Mouse (Mus musculus) myocyte (in vitro differentiated cells): Measurements from ENCODE around the gene Hdac9. TPM values are rescaled to one million over a fixed set of nuclear protein-coding genes. Genes with fewer than 3 reads are reported as not detected.

Experiments used
- H3K27me3 ChIP-seq: one replicate; pipeline ENCODE4 v1.6.1; 2011; ENCODE audit not compliant: control insufficient read depth, insufficient read depth, insufficient read length
- H3K36me3 ChIP-seq: one replicate; pipeline ENCODE4 v1.6.1; 2011; ENCODE audit not compliant: control insufficient read depth, insufficient read depth
- H3K4me2 ChIP-seq: one replicate; pipeline ENCODE4 v1.6.1; 2011; ENCODE audit warnings: low read depth, control low read depth
- H3K4me3 ChIP-seq: one replicate; pipeline ENCODE4 v1.5.1; 2011; ENCODE audit warnings: mild to moderate bottlenecking, control low read depth, moderate library complexity
- H3K79me2 ChIP-seq: one replicate; pipeline ENCODE4 v1.6.1; 2011; ENCODE audit not compliant: control insufficient read depth, insufficient read depth
- H3ac ChIP-seq: one replicate; pipeline ENCODE4 v1.6.1; 2011; ENCODE audit not compliant: control insufficient read depth, insufficient read length
- CEBPB ChIP-seq: IDR thresholded peaks from 2 replicates; pipeline ENCODE4 v1.6.1; 2011; ENCODE audit warnings: mild to moderate bottlenecking, moderate library complexity; ENCODE audit not compliant: poor library complexity, insufficient read depth, severe bottlenecking
- E2F4 ChIP-seq: IDR thresholded peaks from one replicate; pipeline ENCODE4 v1.6.1; 2011; ENCODE audit warnings: mild to moderate bottlenecking, control low read depth, moderate library complexity; ENCODE audit not compliant: insufficient read depth
- MAX ChIP-seq: IDR thresholded peaks from one replicate; pipeline ENCODE4 v1.6.1; 2011; ENCODE audit warnings: low read depth, mild to moderate bottlenecking, control low read depth
- MYOD1 ChIP-seq, 3 experiments: IDR thresholded peaks; one replicate each; pipeline ENCODE4 v1.6.1; 2011; ENCODE audit warnings: control low read depth in 2 of 3, low read depth in 2 of 3, mild to moderate bottlenecking in 2 of 3, moderate library complexity in 1 of 3; ENCODE audit not compliant: insufficient read length in 2 of 3, control insufficient read depth in 1 of 3
- MYOG ChIP-seq, 3 experiments: IDR thresholded peaks; one replicate each; pipeline ENCODE4 v1.6.1; 2011; ENCODE audit warnings: control low read depth in 2 of 3, low read depth in 2 of 3, mild to moderate bottlenecking in 2 of 3; ENCODE audit not compliant: insufficient read length in 2 of 3, control insufficient read depth in 1 of 3, insufficient read depth in 1 of 3
- POLR2A ChIP-seq: IDR thresholded peaks from one replicate; pipeline ENCODE4 v1.6.1; 2011; ENCODE audit warnings: low read depth, mild to moderate bottlenecking, control low read depth, moderate library complexity; ENCODE audit not compliant: insufficient read length
- POLR2AphosphoS2 ChIP-seq: IDR thresholded peaks from one replicate; pipeline ENCODE4 v1.6.1; 2011; ENCODE audit warnings: low read depth, control low read depth; ENCODE audit not compliant: insufficient read length
- REST ChIP-seq: IDR thresholded peaks from one replicate; pipeline ENCODE4 v1.6.1; 2011; ENCODE audit warnings: mild to moderate bottlenecking, control low read depth, moderate library complexity; ENCODE audit not compliant: insufficient read depth, insufficient read length
- SRF ChIP-seq: IDR thresholded peaks from one replicate; pipeline ENCODE4 v1.6.1; 2011; ENCODE audit warnings: low read depth; ENCODE audit not compliant: control insufficient read depth, insufficient read length
- TCF12 ChIP-seq: IDR thresholded peaks from one replicate; pipeline ENCODE4 v1.6.1; 2011; ENCODE audit warnings: mild to moderate bottlenecking, control low read depth; ENCODE audit not compliant: poor library complexity, insufficient read depth, severe bottlenecking
- TCF3 ChIP-seq: IDR thresholded peaks from one replicate; pipeline ENCODE4 v1.6.1; 2011; ENCODE audit warnings: low read depth, control low read depth; ENCODE audit not compliant: insufficient read length
- USF1 ChIP-seq: IDR thresholded peaks from one replicate; pipeline ENCODE4 v1.6.1; 2011; ENCODE audit warnings: low read depth, mild to moderate bottlenecking, control low read depth, moderate library complexity
- polyA plus RNA-seq: library from polyadenylated mRNA; unstranded; fragments of >200 nt; fragmentation: generic; extraction: Trizol; gene quantifications from one replicate; pipeline ENCODE4 v1.2.1, GENCODE M21; 2012; ENCODE audit warnings: missing spikeins

Gene Hdac9
- polyA plus RNA-seq, 1 experiment = 0.47 TPM

DNA sequence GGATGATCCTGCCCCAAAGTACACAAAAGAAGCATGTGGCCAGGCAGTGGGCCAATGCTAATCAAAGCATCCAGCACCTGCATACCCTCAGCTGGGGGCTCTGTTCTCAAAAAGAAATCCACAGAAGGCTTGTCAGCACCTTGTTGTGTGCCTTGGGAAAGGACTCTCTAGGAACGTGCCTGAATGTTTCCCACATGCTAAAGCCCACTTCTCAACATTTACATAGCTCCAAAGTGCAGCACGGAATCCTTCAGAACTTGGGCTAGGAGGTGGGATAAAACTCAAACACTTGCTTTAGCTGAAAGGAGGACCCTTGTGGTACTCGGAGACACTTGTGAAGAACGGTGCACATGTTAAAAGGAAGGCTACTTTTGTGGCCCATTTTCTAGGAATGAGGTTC lies 823.9 kb downstream of the Hdac9 start:
- Histone ChIP-seq H3K27me3 (no peaks in the 10 kb centered on the region), H3K79me2 (no peaks in the 10 kb centered on the region), H3K4me3 (no peak overlapping the region), H3K36me3 (no peaks in the 10 kb centered on the region), H3ac (no peak overlapping the region), H3K4me2 (no peak overlapping the region)
- no peak for TF ChIP-seq TCF12
- no peak for TF ChIP-seq MAX
- no peak for TF ChIP-seq SRF
- TF ChIP-seq TCF3 = no peak
- TF ChIP-seq POLR2A = no peak
- TF ChIP-seq CEBPB = no peak
- TF ChIP-seq USF1 = no peak
- no peak for TF ChIP-seq REST

DNA sequence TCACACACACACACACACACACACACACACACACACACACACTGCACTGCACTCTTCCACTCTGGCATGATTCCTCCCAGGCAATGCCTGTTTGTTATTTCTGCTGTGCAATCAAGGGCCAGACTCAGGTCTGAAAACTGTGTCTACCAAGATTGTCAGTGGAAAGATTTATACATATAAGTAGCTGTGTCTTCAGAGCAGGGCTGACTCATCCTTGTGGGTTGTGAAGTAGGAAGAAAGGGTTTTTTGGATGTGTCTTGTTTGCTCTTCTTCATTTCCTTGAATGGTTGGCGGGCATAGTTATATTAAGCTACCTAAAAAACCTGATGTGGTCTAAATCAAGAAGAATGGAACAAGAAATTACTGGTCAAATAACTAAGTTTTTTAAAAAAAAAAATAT lies 825.0 kb downstream of the Hdac9 start:
- Histone ChIP-seq H3K36me3 (no peaks in the 10 kb centered on the region), H3K4me2 (no peak overlapping the region), H3K79me2 (no peaks in the 10 kb centered on the region), H3ac (no peak overlapping the region), H3K27me3 (no peaks in the 10 kb centered on the region), H3K4me3 (no peak overlapping the region)
- TF ChIP-seq POLR2A (no peak), SRF (no peak), USF1 (no peak), POLR2AphosphoS2 (no peak), MYOD1 (IDR thresholded peaks at IDR 0.05; ENCODE audit: control insufficient read depth in 1 of 3, insufficient read length in 2 of 3, low read depth in 2 of 3) (no peak), CEBPB (no peak), TCF12 (no peak), E2F4 (no peak), TCF3 (no peak), MAX (no peak), REST (no peak), MYOG (IDR thresholded peaks at IDR 0.05; ENCODE audit: control insufficient read depth in 1 of 3, insufficient read depth in 1 of 3, insufficient read length in 2 of 3, low read depth in 2 of 3) (no peak)

DNA sequence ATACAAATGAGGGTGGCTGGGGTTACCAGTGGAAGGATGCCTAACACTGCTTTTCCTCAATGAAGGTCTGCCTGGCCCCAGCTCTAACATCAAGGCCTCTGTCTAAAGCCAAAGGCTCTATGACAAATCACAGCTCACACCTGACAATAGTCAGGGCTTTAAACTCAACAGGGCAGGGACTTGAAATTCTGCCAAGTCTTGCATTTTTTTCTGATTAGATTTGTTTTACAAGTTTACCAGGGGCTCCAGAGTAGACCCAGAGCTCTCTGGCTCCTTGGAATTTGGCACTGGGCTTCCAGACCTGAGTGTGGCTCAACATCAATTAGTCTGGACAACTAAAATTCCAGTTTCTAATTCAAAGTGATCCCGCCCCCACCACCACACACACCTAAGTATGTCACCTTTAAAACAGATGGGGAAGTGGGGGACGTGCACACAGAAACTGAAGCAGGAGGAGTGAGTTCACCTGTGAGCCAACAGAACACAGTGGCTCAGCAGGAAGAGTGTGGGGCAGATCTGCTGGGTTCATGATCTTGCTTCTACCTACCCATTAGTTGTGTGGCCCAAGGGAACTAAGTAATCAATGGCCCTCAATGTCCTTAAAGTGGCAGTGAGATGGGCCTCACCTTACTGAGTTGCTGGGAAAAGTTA lies 829.5 kb downstream of the Hdac9 start:
- H3K79me2 ChIP-seq = no peaks in the 10 kb centered on the region
- TF ChIP-seq E2F4 (no peak), TCF3 (no peak), TCF12 (no peak)
- no peak overlapping the region for H3K4me2 ChIP-seq
- no peaks in the 10 kb centered on the region for H3K36me3 ChIP-seq
- no peak overlapping the region for H3K4me3 ChIP-seq
- no peaks in the 10 kb centered on the region for H3K27me3 ChIP-seq
- H3ac ChIP-seq = no peak overlapping the region

DNA sequence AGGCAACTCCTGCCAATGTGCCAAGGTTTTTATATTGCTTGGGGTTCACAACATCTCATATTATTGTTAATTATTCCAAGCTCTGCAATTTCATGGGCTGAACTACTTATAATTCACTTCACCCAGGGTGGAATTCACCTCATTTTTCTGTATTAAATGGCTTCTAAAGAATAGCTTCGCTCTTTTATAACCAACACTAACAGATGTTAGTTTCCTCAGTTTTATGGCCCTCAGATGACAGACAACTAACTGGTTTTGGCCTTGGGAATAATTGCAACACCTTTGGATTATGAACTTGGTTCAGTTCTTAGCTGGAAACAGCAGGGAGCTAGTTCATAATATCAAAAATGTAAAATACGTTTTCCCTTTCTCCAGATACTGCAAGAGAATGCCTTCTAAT lies 839.9 kb downstream of the Hdac9 start:
- TF ChIP-seq POLR2AphosphoS2 (no peak), MYOG (IDR thresholded peaks at IDR 0.05; ENCODE audit: control insufficient read depth in 1 of 3, insufficient read depth in 1 of 3, insufficient read length in 2 of 3, low read depth in 2 of 3) (no peak), MAX (no peak), SRF (no peak), E2F4 (no peak), TCF3 (no peak), CEBPB (no peak), USF1 (no peak), REST (no peak), TCF12 (no peak), MYOD1 (IDR thresholded peaks at IDR 0.05; ENCODE audit: control insufficient read depth in 1 of 3, insufficient read length in 2 of 3, low read depth in 2 of 3) (no peak), POLR2A (no peak)
- Histone ChIP-seq H3K27me3 (no peaks in the 10 kb centered on the region), H3K4me3 (no peak overlapping the region), H3K79me2 (no peaks in the 10 kb centered on the region), H3K36me3 (no peaks in the 10 kb centered on the region), H3K4me2 (no peak overlapping the region), H3ac (no peak overlapping the region)

DNA sequence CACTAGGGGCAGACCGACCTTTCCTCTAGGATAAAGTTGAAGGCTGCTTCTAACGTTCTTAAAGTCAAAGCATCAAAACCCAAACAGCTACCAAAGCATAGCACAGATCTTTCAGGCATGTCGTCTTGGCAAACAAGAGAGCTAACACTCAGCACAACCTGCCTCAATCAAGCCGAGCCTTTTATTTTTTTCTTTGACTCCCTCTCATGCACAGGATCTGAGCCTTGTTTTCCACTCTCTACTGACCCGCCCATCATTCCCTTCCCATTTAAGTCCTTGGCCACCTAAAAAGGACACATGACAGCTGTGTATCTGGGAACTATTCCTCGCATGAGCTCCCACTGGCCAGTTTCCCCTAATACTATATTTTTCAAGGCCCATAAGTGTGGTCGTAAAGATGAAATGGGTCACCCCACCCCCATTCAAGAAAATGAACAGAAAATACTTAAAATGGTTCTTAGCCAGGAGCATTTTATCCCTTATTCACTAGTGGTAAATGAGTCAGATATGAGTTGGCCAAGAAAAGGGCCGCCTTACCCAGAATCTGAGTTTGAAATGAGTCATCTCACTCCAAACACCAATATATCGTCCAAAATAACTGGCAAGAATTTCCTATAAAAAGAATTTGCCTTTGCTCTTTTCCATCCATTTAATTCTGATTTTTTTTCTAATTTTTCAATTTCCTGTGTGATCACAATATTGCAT lies 840.9 kb downstream of the Hdac9 start:
- Histone ChIP-seq H3ac (no peak overlapping the region), H3K79me2 (no peaks in the 10 kb centered on the region), H3K27me3 (no peaks in the 10 kb centered on the region), H3K36me3 (no peaks in the 10 kb centered on the region), H3K4me2 (peak overlapping the region; percentile 77), H3K4me3 (no peak overlapping the region)
- 0 out of 2 replicates have a peak, but pooled peaks have one; percentile 8 for TF ChIP-seq CEBPB
- no peak for TF ChIP-seq POLR2AphosphoS2
